ENCODE assay signal across 17 mouse cellular contexts in genomic region chr11:40251131-40251530, GRCm38 (mm10).
DNase-seq lines count a peak whose midpoint lies in the region; TF ChIP-seq lines count a peak whose summit lies in the region.
"Had no signal": no experiment of that assay in that cellular context is flagged by ENCODE, and none has a peak within 500 bp of the region (broad histone marks: within the 10 kb centered on the region; RNA-seq: fewer than 3 reads in every experiment).

No protein-coding gene starts in this region.

- H3K79me2 ChIP-seq in CH12.LX (replicated peaks; ENCODE audit: control insufficient read depth, extremely low read depth, insufficient read depth, poor library complexity, severe bottlenecking), result no peaks in the 10 kb centered on the region

- H3K36me3 ChIP-seq in CH12.LX (replicated peaks in 1 of 2; ENCODE audit: control insufficient read depth in 1 of 2, insufficient read depth in 1 of 2, low read length in 1 of 2), result no peaks in the 10 kb centered on the region
- H3K36me3 ChIP-seq: G1E had no signal

- TF ChIP-seq POLR2A in CH12.LX (IDR thresholded peaks at IDR 0.05; ENCODE audit: low read depth, low read length), result no peak

- H3K9ac ChIP-seq in CH12.LX (ENCODE audit: insufficient read depth, low read depth), result no peak overlapping the region

- no peak overlapping the region for H3K4me2 ChIP-seq in CH12.LX (ENCODE audit: insufficient read depth, low read depth, poor library complexity, severe bottlenecking)

- H3K9me3 ChIP-seq in CH12.LX (replicated peaks; ENCODE audit: low read length), result no peaks in the 10 kb centered on the region
- H3K9me3 ChIP-seq: G1E had no signal

- TF ChIP-seq RAD21 in CH12.LX (IDR thresholded peaks at IDR 0.05; ENCODE audit: low read depth, low read length), result peak; percentile 5; the same call in 1 of the 2 replicates

- peaks cover 0 to 23% of the 10 kb centered on the region in 2 experiments; a peak in 2 of 4 replicates for H3K4me1 ChIP-seq in CH12.LX (ENCODE audit: control insufficient read depth in 1 of 2, insufficient read depth in 2 of 2)

- in situ Hi-C loops in CH12.LX (cut with MboI; ENCODE audit: low pct_ligation_motif_present, low pct_unique_long_range_greater_than_20kb, low sequenced_read_pairs), result no loop called here

- peak; percentile 94 for TF ChIP-seq EP300 in CH12.LX (IDR thresholded peaks at IDR 0.05; ENCODE audit: low read length)

- H3K27ac ChIP-seq in CH12.LX (ENCODE audit: insufficient read depth, low read depth), result peak overlapping the region; percentile 74

- peak; percentile 22 for DNase-seq in heart, adult 11 months
- DNase-seq in heart, adult 9 months (ENCODE audit: low spot score in 2 of 2), result no peak
- DNase-seq in CH12.LX (ENCODE audit: extremely low read depth), result peak; percentile 82
- DNase-seq in urinary bladder, postnatal 10 days (ENCODE audit: low spot score), result no peak
- DNase-seq: adrenal gland, adult 2 months; adrenal gland, adult 8-10 months; adrenal gland, postnatal 10 days; adrenal gland, postnatal 14 days; adrenal gland, postnatal 25 days; adrenal gland, postnatal 36 days; B cell, adult 2 months; cerebellum, adult 11 months; cerebellum, adult 11-12 months; cerebellum, adult 18-20 months; cerebellum, adult 2 months had no signal

- dilution Hi-C loops in CH12.LX (cut with MboI; ENCODE audit: extremely low pct_ligation_motif_present, extremely low pct_unique_long_range_greater_than_20kb, low sequenced_read_pairs), result no loop called here

- no peak for TF ChIP-seq CTCF in CH12.LX (conservative IDR thresholded peaks at IDR 0.05 in 1 of 2, IDR thresholded peaks at IDR 0.05 in 1 of 2; ENCODE audit: low read depth in 2 of 2, low read length in 2 of 2)

- no peak overlapping the region for H3K4me3 ChIP-seq in CH12.LX (replicated peaks in 1 of 3; ENCODE audit: low read depth in 2 of 3, low read length in 2 of 3, poor library complexity in 1 of 3)

- H3K27me3 ChIP-seq in CH12.LX (replicated peaks), result no peaks in the 10 kb centered on the region
- H3K27me3 ChIP-seq: Patski had no signal

TF ChIP-seq in CH12.LX, 34 proteins besides CTCF, POLR2A, EP300 and RAD21:
- peak; percentile 89 for TF ChIP-seq IRF4 (IDR thresholded peaks at IDR 0.05; ENCODE audit: low read depth, low read length)
- TF ChIP-seq TCF12 (IDR thresholded peaks at IDR 0.05; ENCODE audit: low read depth, low read length), result peak; percentile 94
- no peak for TF ChIP-seq ZKSCAN1 (IDR thresholded peaks at IDR 0.05; ENCODE audit: borderline replicate concordance, low read depth, low read length)
- no peak for TF ChIP-seq CHD2 (IDR thresholded peaks at IDR 0.05; ENCODE audit: low read length)
- TF ChIP-seq USF2 (conservative IDR thresholded peaks at IDR 0.05; ENCODE audit: low read depth, low read length), result no peak
- no peak for TF ChIP-seq MAZ (IDR thresholded peaks at IDR 0.05; ENCODE audit: low read depth, low read length)
- TF ChIP-seq MAX (IDR thresholded peaks at IDR 0.05; ENCODE audit: low read length), result no peak; the same call in 1 of the 2 replicates
- TF ChIP-seq CHD1 (IDR thresholded peaks at IDR 0.05; ENCODE audit: low read depth, low read length), result no peak; the same call in 1 of the 2 replicates
- TF ChIP-seq MYC (IDR thresholded peaks at IDR 0.05; ENCODE audit: low read depth, low read length), result no peak
- peak; percentile 87 for TF ChIP-seq MEF2A (IDR thresholded peaks at IDR 0.05; ENCODE audit: borderline replicate concordance, low read depth, low read length)
- no peak for TF ChIP-seq RCOR1 (conservative IDR thresholded peaks at IDR 0.05; ENCODE audit: low read depth, low read length)
- no peak for TF ChIP-seq GABPA (IDR thresholded peaks at IDR 0.05; ENCODE audit: insufficient replicate concordance, low read depth, low read length)
- no peak for TF ChIP-seq USF1 (IDR thresholded peaks at IDR 0.05; ENCODE audit: low read depth, low read length)
- TF ChIP-seq NRF1 (IDR thresholded peaks at IDR 0.05; ENCODE audit: low read depth, low read length), result no peak
- TF ChIP-seq JUND (conservative IDR thresholded peaks at IDR 0.05; ENCODE audit: low read depth, low read length), result no peak
- peak; percentile 47 for TF ChIP-seq ETS1 (conservative IDR thresholded peaks at IDR 0.05; ENCODE audit: low read depth, low read length)
- TF ChIP-seq ELF1 (IDR thresholded peaks at IDR 0.05; ENCODE audit: low read depth, low read length), result no peak
- TF ChIP-seq MAFK (IDR thresholded peaks at IDR 0.05; ENCODE audit: insufficient replicate concordance, low read length), result peak; percentile 56; the same call in 1 of the 2 replicates
- TF ChIP-seq TBP (conservative IDR thresholded peaks at IDR 0.05; ENCODE audit: low read depth, low read length), result peak; percentile 36; the same call in 1 of the 2 replicates
- TF ChIP-seq POLR2AphosphoS2 (IDR thresholded peaks at IDR 0.05; ENCODE audit: low read depth, low read length), result no peak
- no peak; the same call in 1 of the 2 replicates for TF ChIP-seq ZMIZ1 (IDR thresholded peaks at IDR 0.05; ENCODE audit: low read depth, low read length)
- TF ChIP-seq KAT2A (IDR thresholded peaks at IDR 0.05; ENCODE audit: insufficient replicate concordance, low read length), result no peak
- no peak; the same call in 1 of the 2 replicates for TF ChIP-seq JUN (IDR thresholded peaks at IDR 0.05; ENCODE audit: insufficient read depth, low read depth, low read length)
- TF ChIP-seq BHLHE40 (IDR thresholded peaks at IDR 0.05; ENCODE audit: low read depth, low read length), result no peak
- TF ChIP-seq ZC3H11A (IDR thresholded peaks at IDR 0.05; ENCODE audit: low read depth, low read length), result no peak
- 0 out of 2 replicates have a peak, but pooled peaks have one; percentile 3 for TF ChIP-seq E2F4 (IDR thresholded peaks at IDR 0.05; ENCODE audit: insufficient replicate concordance, low read depth, low read length)
- no peak for TF ChIP-seq MXI1 (IDR thresholded peaks at IDR 0.05; ENCODE audit: low read depth, low read length)
- TF ChIP-seq HCFC1 (IDR thresholded peaks at IDR 0.05; ENCODE audit: low read depth, low read length), result peak; percentile 16; the same call in 1 of the 2 replicates
- TF ChIP-seq SMC3 (IDR thresholded peaks at IDR 0.05; ENCODE audit: low read depth, low read length), result peak; percentile 20; the same call in 1 of the 2 replicates
- no peak for TF ChIP-seq NELFE (IDR thresholded peaks at IDR 0.05; ENCODE audit: low read depth, low read length)
- no peak for TF ChIP-seq UBTF (IDR thresholded peaks at IDR 0.05; ENCODE audit: low read depth, low read length)
- TF ChIP-seq ZNF384 (IDR thresholded peaks at IDR 0.05; ENCODE audit: low read depth, low read length), result peak; percentile 88
- TF ChIP-seq PAX5 (IDR thresholded peaks at IDR 0.05; ENCODE audit: low read length), result no peak
- no peak for TF ChIP-seq SIN3A (IDR thresholded peaks at IDR 0.05; ENCODE audit: low read length)

Comparison
In these comparisons a context has a peak if more than half of its experiments do, and no peak if none do; other contexts are left out.
1. DNase-seq: peak in heart, adult 11 months (single experiment) and CH12.LX (single experiment); none in heart, adult 9 months (0 of 2) and urinary bladder, postnatal 10 days (single experiment).